Mouse (Mus musculus) layer of hippocampus, adult 2 months (tissue): Measurements from ENCODE around the gene Trip6. TPM values are rescaled to one million over a fixed set of nuclear protein-coding genes. Genes with fewer than 3 reads are reported as not detected.

Source experiments
- DNase-seq, 2 experiments: peaks; one replicate each; pipeline ENCODE4 v3.0.0; 2022; ENCODE audit warnings: low spot score in 2 of 2
- H3K27ac ChIP-seq: fragments of 200-600 bp; 2 replicates; pipeline ENCODE4 v1.8.1; 2022
- H3K4me3 ChIP-seq: fragments of 200-600 bp; 2 replicates; pipeline ENCODE4 v1.8.1; 2022; ENCODE audit warnings: mild to moderate bottlenecking
- CTCF ChIP-seq: fragments of 200-600 bp; conservative IDR thresholded peaks from 2 replicates; pipeline ENCODE4 v1.8.1; 2022; ENCODE audit warnings: antibody characterized with exemption, mild to moderate bottlenecking, moderate library complexity
- total RNA-seq, 2 experiments: library from RNA; stranded (reverse); gene quantifications; 2 replicates each; pipeline ENCODE4 v1.2.3; 2021

Trip6 gene
- total RNA-seq, 2 experiments from 2014 or later = 4.8 to 7.3 TPM

- peak within 1 kb of the TSS; percentile 78 for H3K4me3 ChIP-seq
Measured at GRCm38 (mm10) chr5:137333512-137334174, 19.4 kb upstream of the Trip6 start, which contains the start of gene Slc12a9. Gene Slc12a9, minus strand, starts transcription at chr5:137333597.

GRCm38 (mm10) chr5:137332857-137333511 is 18.8 kb upstream of the Trip6 start:
- Histone ChIP-seq H3K4me3 (peak overlapping the region; percentile 78), H3K27ac (peak overlapping the region; percentile 75)
- no peak for DNase-seq
- TF ChIP-seq CTCF = no peak

More at GRCm38 (mm10) chr5:137333512-137334174, 19.4 kb upstream of the Trip6 start, which contains the start of gene Slc12a9:
- DNase-seq = peak; percentile 91 to 92
- H3K27ac ChIP-seq = peak within 1 kb of the TSS; percentile 75
- peak; percentile 88 for TF ChIP-seq CTCF

DNA sequence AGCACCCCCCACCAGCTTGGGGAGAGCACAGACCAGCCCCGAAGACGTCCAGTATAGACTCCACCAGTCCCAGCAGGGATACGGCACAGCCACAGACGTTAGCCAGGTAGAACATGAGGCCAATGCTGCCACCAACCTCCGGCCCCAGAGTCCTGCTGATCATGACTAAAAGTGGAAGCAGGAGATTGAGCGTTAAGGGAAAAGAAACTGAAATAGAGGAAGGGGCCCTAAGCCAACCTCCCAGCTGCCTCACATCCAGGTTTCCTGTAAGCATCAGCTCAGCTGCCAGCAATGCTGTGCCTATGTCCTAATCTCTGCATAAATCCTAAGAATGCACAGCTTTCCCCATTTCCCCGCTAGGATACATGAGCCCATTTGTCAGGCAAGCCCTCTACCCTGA is 16.7 kb upstream of the Trip6 start:
- Histone ChIP-seq H3K27ac (no peak overlapping the region), H3K4me3 (no peak overlapping the region)
- no peak for DNase-seq
- TF ChIP-seq CTCF = no peak

DNA sequence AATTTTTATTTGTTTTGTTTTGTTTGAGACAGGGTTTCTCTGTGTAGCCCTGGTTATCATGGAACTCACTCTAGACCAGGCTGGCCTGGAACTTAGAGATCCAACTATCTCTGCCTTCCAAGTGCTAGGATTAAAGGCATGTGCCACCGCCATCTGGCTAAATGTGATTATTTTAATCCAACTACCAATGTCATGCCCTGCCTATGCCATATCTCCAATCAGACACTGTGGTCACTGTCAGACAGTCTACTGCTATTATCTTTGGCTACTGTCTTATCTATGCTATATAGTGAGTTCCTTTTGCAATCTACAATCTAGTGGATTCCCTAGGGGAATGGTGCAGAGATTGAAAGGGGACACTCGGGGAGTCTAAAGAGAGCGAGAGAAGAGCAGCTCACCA is 6.8 kb upstream of the Trip6 start:
- TF ChIP-seq CTCF = no peak
- Histone ChIP-seq H3K27ac (no peak overlapping the region), H3K4me3 (no peak overlapping the region)
- no peak for DNase-seq

DNA sequence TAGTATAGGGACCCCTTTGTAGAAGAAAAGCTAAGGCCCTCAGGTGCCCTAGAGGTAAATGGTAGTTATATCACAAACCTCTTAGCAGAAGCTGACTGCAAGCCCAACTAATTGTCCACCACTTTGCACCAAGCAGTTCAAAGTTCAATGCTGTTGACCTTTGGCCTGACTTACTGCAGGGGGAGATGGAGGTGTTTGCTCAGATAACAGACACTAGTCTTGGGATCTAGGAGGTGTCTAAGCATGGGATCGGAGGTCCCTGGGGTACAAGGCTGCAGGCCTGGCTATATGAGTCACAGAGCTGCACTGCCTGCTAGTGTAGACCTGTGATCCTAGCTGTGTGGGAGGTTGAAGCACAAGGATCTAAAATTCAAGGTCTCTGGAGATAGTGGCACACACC is 4.4 kb upstream of the Trip6 start:
- no peak for TF ChIP-seq CTCF
- DNase-seq = no peak

GRCm38 (mm10) chr5:137317361-137317760 is 3.2 kb upstream of the Trip6 start:
- no peak for DNase-seq
- no peak overlapping the region for H3K4me3 ChIP-seq
- no peak for TF ChIP-seq CTCF
- H3K27ac ChIP-seq = no peak overlapping the region

More for the DNA sequence above, 4.4 kb upstream of the Trip6 start:
- Histone ChIP-seq H3K27ac (no peak overlapping the region), H3K4me3 (no peak overlapping the region)

- peak; percentile 70 for TF ChIP-seq CTCF
- Histone ChIP-seq H3K4me3 (no peak overlapping the region), H3K27ac (no peak overlapping the region)
- DNase-seq = no peak
Measured at GRCm38 (mm10) chr5:137315084-137315903, 1.1 kb upstream of the Trip6 start.

DNA sequence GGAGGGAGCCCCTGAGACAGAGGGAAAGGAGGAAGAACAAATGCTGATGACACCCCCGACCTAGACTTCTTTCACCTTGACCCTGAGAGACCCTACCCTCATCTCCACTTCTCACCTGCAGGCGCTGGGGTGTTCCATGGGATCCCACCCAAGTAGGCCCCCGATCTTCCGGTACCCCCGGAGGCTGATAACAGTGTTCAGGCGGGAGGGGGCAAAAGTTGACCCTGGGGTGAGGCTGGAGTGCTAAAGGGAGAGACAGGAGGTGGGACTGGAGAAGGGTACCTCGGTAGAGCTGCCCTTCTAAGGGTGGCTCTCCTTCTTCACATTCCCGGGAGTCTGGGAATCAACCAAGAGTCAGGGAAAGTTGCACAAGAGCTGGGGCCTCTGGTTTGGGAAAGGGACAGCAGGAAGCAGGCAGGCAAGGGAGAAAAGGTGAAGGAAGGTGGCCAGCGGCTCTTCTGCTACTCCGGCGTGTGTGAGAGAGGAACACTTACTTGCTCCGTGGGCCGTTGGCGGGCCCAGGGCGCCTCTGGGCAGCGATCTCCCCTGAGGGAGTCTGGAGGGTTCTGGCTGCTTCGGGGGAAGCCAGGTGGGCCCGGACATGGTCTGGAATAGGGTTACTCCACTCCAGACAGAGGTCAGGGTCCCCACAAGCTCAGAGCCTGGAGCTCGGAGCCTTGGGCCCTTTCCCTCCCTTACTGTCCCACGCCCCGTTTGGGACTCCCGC is 575 bp downstream of the Trip6 start:
- no peak for TF ChIP-seq CTCF
- Histone ChIP-seq H3K4me3 (peak overlapping the region; percentile 50), H3K27ac (peak overlapping the region; percentile 36; the same call in 1 of the 2 replicates)
- DNase-seq = no peak

DNA sequence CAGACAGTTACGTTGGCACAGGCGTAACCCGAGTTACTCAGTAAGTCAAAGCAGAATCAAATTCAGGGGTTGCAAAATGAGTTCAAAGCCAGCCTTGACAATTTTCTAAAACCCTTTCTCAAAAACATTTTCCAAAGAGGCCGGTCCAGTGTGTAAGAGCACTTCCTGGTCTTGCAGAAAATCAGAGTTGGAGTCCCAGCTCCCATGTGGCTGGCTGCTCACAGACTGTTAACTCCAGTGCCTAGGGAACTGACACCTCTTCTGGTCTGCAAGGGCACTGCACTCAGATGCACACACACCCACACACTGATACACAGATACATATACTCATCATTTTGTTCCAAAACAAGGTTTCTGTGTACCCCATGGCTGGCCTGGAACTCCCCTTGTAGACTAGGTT is 5.8 kb downstream of the Trip6 start:
- DNase-seq = no peak

GRCm38 (mm10) chr5:137307071-137307912 is 6.9 kb downstream of the Trip6 start, which contains the start of gene Srrt:
Gene Srrt, minus strand, starts transcription at chr5:137307674.
- Histone ChIP-seq H3K4me3 (peak within 1 kb of the TSS; percentile 97), H3K27ac (peak within 1 kb of the TSS; percentile 97)
- TF ChIP-seq CTCF = no peak
- DNase-seq = peak; percentile 88 to 94

More for the DNA sequence above, 5.8 kb downstream of the Trip6 start:
- Histone ChIP-seq H3K4me3 (peak overlapping the region; percentile 97), H3K27ac (peak overlapping the region; percentile 97)
- TF ChIP-seq CTCF = peak; percentile 7; the same call in 1 of the 2 replicates

GRCm38 (mm10) chr5:137306439-137307005 is 7.7 kb downstream of the Trip6 start:
- DNase-seq = no peak
- Histone ChIP-seq H3K4me3 (peak overlapping the region; percentile 97), H3K27ac (peak overlapping the region; percentile 97)
- TF ChIP-seq CTCF = no peak
